Mouse (Mus musculus) liver, embryonic 14.5 days (tissue): ENCODE results near the gene Gm49359.
"Not testable (repeated sequence)": the region's sequence is repeated elsewhere in the genome, so short reads cannot be mapped to it uniquely, and the experiment has no call there.

Source experiments
- CTCF ChIP-seq: IDR thresholded peaks from 2 replicates; pipeline ENCODE4 v1.5.1; 2016; ENCODE audit warnings: antibody characterized with exemption, low read depth, control low read depth
- EP300 ChIP-seq: IDR thresholded peaks from 2 replicates; pipeline ENCODE4 v1.6.1; 2016; ENCODE audit warnings: antibody characterized with exemption, low read depth

DNA sequence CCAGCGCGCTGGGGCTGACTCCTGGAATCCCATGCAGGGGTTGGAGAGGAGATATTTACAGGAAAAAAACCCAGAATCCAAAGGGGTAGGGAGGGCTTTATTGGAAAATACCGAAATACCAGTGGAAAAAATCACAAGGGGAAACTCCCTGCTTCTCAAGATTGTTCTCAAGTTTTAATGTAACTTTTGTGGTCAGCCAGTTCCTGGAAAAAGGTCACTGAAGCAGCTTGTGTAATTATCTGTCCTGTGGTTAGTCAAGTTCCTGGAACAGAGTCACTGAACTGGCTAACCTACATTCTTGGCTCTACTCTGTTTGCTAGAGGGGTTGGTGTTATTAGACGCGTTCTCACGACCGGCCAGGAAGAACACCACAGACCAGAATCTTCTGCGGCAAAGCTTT, 6.0 kb upstream of the Gm49359 start:
- not testable (repeated sequence) for TF ChIP-seq CTCF, EP300
